Mouse (Mus musculus) lung, embryonic 14.5 days (tissue): ENCODE results near the gene Atrip. TPM values are rescaled to one million over a fixed set of nuclear protein-coding genes. Genes with fewer than 3 reads are reported as not detected.

Source experiments
- ATAC-seq: fragments of 200-750 bp; cut with Nextera tagmentation; 2 replicates; pipeline ENCODE4 v1.8.0; 2017; ENCODE audit warnings: mild to moderate bottlenecking, moderate TSS enrichment, moderate library complexity; ENCODE audit not compliant: insufficient read depth
- DNase-seq: peaks from one replicate; pipeline ENCODE4 v3.0.0-alpha.2; 2015
- H3K27ac ChIP-seq: fragments of 300-500 bp; sonication (generic); 2 replicates; pipeline ENCODE4 v1.5.1; 2014; ENCODE audit warnings: low read depth, mild to moderate bottlenecking, moderate library complexity
- H3K27me3 ChIP-seq: fragments of 300-500 bp; sonication (generic); 2 replicates; pipeline ENCODE4 v1.6.1; 2014; ENCODE audit warnings: low read length, control low read depth; ENCODE audit not compliant: insufficient read depth
- H3K36me3 ChIP-seq: fragments of 300-500 bp; sonication (generic); 2 replicates; pipeline ENCODE4 v1.6.1; 2014; ENCODE audit warnings: control low read depth; ENCODE audit not compliant: insufficient read depth
- H3K4me1 ChIP-seq: fragments of 300-500 bp; sonication (generic); 2 replicates; pipeline ENCODE4 v1.6.1; 2014; ENCODE audit warnings: antibody characterized with exemption, control low read depth; ENCODE audit not compliant: insufficient read depth
- H3K4me2 ChIP-seq: fragments of 300-500 bp; sonication (generic); 2 replicates; pipeline ENCODE4 v1.6.1; 2014; ENCODE audit warnings: mild to moderate bottlenecking
- H3K4me3 ChIP-seq: fragments of 300-500 bp; sonication (generic); 2 replicates; pipeline ENCODE4 v1.5.1; 2014; ENCODE audit warnings: low read depth, low read length
- H3K9ac ChIP-seq: fragments of 300-500 bp; sonication (generic); 2 replicates; pipeline ENCODE4 v1.6.1; 2014
- H3K9me3 ChIP-seq: fragments of 300-500 bp; sonication (generic); 2 replicates; pipeline ENCODE4 v1.6.1; 2016; ENCODE audit warnings: low read depth, low read length, control low read depth
- CTCF ChIP-seq: IDR thresholded peaks from 2 replicates; pipeline ENCODE4 v1.5.1; 2016; ENCODE audit warnings: antibody characterized with exemption, low read depth
- WGBS: fragments of 180-500 bp; shearing (Covaris S2); extraction: QIAGEN DNeasy Blood & Tissue Kit; methylation state at CpG from one replicate; pipeline ENCODE4 v1.1.7; 2014; 5-methylcytosine and 5-hydroxymethylcytosine counted together
- polyA plus RNA-seq: library from polyadenylated mRNA; unstranded; fragments of >200 nt; fragmentation: Nextera tagmentation; extraction: Ambion mirVana; gene quantifications from 2 replicates; pipeline ENCODE4 v1.2.1, GENCODE M21; 2014

Gene Atrip
- polyA plus RNA-seq, 1 experiment from 2014 or later, result 27.6 TPM

- Histone ChIP-seq H3K36me3 (peaks cover 98% of the 10 kb centered on the region), H3K27ac (no peak overlapping the region), H3K9me3 (no peaks in the 10 kb centered on the region), H3K4me3 (no peak overlapping the region), H3K4me2 (no peak overlapping the region), H3K9ac (no peak overlapping the region), H3K4me1 (no peaks in the 10 kb centered on the region), H3K27me3 (no peaks in the 10 kb centered on the region)
- ATAC-seq (no peak), DNase-seq (no peak)
- WGBS, result 88% methylated on average over 7 of the region's 7 CpGs
- TF ChIP-seq CTCF, result no peak
Observed at GRCm38 (mm10) chr9:109114871-109115270, 40.9 kb upstream of the Atrip start.

GRCm38 (mm10) chr9:109114276-109114675 is 40.4 kb upstream of the Atrip start:
- Histone ChIP-seq H3K9ac (no peak overlapping the region), H3K36me3 (peaks cover 100% of the 10 kb centered on the region), H3K27ac (no peak overlapping the region), H3K4me2 (no peak overlapping the region), H3K4me1 (no peaks in the 10 kb centered on the region), H3K9me3 (no peaks in the 10 kb centered on the region), H3K27me3 (no peaks in the 10 kb centered on the region), H3K4me3 (no peak overlapping the region)
- 95% methylated on average over 11 of the region's 11 CpGs for WGBS
- ATAC-seq (no peak), DNase-seq (no peak)
- TF ChIP-seq CTCF, result no peak

- no peaks in the 10 kb centered on the region for H3K9me3 ChIP-seq
- peaks cover 100% of the 10 kb centered on the region for H3K36me3 ChIP-seq
- H3K27ac ChIP-seq, result no peak overlapping the region
- no peak overlapping the region for H3K4me3 ChIP-seq
- ATAC-seq (no peak), DNase-seq (no peak)
- 84% methylated on average over 8 of the region's 8 CpGs for WGBS
- no peak for TF ChIP-seq CTCF
- no peak overlapping the region for H3K4me2 ChIP-seq
- H3K9ac ChIP-seq, result no peak overlapping the region
- H3K4me1 ChIP-seq, result no peaks in the 10 kb centered on the region
- no peaks in the 10 kb centered on the region for H3K27me3 ChIP-seq
Observed at GRCm38 (mm10) chr9:109113331-109113730, 39.4 kb upstream of the Atrip start.

- Histone ChIP-seq H3K27ac (no peak overlapping the region), H3K4me1 (no peaks in the 10 kb centered on the region), H3K9ac (no peak overlapping the region), H3K4me2 (no peak overlapping the region), H3K27me3 (no peaks in the 10 kb centered on the region), H3K9me3 (no peaks in the 10 kb centered on the region), H3K4me3 (no peak overlapping the region), H3K36me3 (peaks cover 98% of the 10 kb centered on the region)
- 91% methylated on average over 9 of the region's 9 CpGs for WGBS
- ATAC-seq (no peak), DNase-seq (no peak)
- TF ChIP-seq CTCF, result no peak
Observed at GRCm38 (mm10) chr9:109111591-109111990, 37.7 kb upstream of the Atrip start.

GRCm38 (mm10) chr9:109111101-109111500 is 37.2 kb upstream of the Atrip start:
- no peak for TF ChIP-seq CTCF
- H3K4me3 ChIP-seq, result no peak overlapping the region
- H3K27ac ChIP-seq, result no peak overlapping the region
- no peak overlapping the region for H3K9ac ChIP-seq
- no peak for ATAC-seq
- 88% methylated on average over 4 of the region's 4 CpGs for WGBS
- no peak for DNase-seq
- peaks cover 98% of the 10 kb centered on the region for H3K36me3 ChIP-seq
- H3K27me3 ChIP-seq, result no peaks in the 10 kb centered on the region
- no peaks in the 10 kb centered on the region for H3K4me1 ChIP-seq
- no peaks in the 10 kb centered on the region for H3K9me3 ChIP-seq
- H3K4me2 ChIP-seq, result no peak overlapping the region

- no peak for ATAC-seq
- Histone ChIP-seq H3K4me1 (no peaks in the 10 kb centered on the region), H3K27ac (no peak overlapping the region), H3K9ac (no peak overlapping the region), H3K36me3 (peaks cover 98% of the 10 kb centered on the region), H3K4me3 (no peak overlapping the region), H3K9me3 (no peaks in the 10 kb centered on the region), H3K4me2 (no peak overlapping the region), H3K27me3 (no peaks in the 10 kb centered on the region)
- no peak for DNase-seq
- no peak for TF ChIP-seq CTCF
- WGBS, result 94% methylated on average over 11 of the region's 11 CpGs
Observed at GRCm38 (mm10) chr9:109110240-109110639, 36.3 kb upstream of the Atrip start.

GRCm38 (mm10) chr9:109107341-109107740 is 33.4 kb upstream of the Atrip start:
- Histone ChIP-seq H3K36me3 (peaks cover 98% of the 10 kb centered on the region), H3K9me3 (no peaks in the 10 kb centered on the region), H3K4me1 (no peaks in the 10 kb centered on the region), H3K27ac (no peak overlapping the region), H3K4me3 (no peak overlapping the region), H3K9ac (no peak overlapping the region), H3K4me2 (no peak overlapping the region), H3K27me3 (no peaks in the 10 kb centered on the region)
- DNase-seq (no peak), ATAC-seq (no peak)
- no peak for TF ChIP-seq CTCF
- WGBS, result 50% methylated on average over 4 of the region's 6 CpGs

- DNase-seq (no peak), ATAC-seq (no peak)
- H3K4me3 ChIP-seq, result no peak overlapping the region
- no peaks in the 10 kb centered on the region for H3K9me3 ChIP-seq
- H3K9ac ChIP-seq, result no peak overlapping the region
- H3K4me2 ChIP-seq, result no peak overlapping the region
- TF ChIP-seq CTCF, result no peak
- H3K36me3 ChIP-seq, result peaks cover 92% of the 10 kb centered on the region
- H3K27ac ChIP-seq, result no peak overlapping the region
- WGBS, result 88% methylated on average over 12 of the region's 12 CpGs
- no peaks in the 10 kb centered on the region for H3K4me1 ChIP-seq
- H3K27me3 ChIP-seq, result no peaks in the 10 kb centered on the region
Observed at GRCm38 (mm10) chr9:109105648-109106047, 31.7 kb upstream of the Atrip start.
